Mouse (Mus musculus) spleen, adult 18-20 months (tissue): ENCODE measurements around the gene Olfr945.

Experiments
- DNase-seq, 2 experiments: peaks; one replicate each; pipeline ENCODE4 v3.0.0; 2022; ENCODE audit warnings: mixed read lengths in 2 of 2

Olfr945 gene

DNA sequence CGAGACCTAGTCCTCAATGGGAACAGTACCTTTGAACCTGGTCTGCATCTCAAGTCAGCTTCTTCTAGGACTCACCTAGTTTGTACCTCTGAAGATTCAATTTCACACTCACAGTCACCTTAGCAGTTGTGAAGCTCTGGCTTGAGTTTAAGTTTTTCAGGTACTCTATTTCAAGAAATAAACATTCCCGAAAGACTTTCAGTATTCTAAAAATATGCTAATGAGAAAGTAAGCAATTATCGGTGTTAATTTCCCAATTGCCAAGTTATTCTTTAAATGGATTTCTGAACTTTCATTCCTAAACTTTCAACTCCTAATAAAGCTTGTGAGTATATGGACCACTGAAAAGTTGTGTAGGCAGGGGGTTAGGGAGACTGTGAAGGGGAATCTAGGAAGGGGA, at the start of gene Olfr945:
Gene Olfr945, minus strand, starts transcription at position 101 of the 400 bp plus-strand sequence.
- no peak for DNase-seq

DNA sequence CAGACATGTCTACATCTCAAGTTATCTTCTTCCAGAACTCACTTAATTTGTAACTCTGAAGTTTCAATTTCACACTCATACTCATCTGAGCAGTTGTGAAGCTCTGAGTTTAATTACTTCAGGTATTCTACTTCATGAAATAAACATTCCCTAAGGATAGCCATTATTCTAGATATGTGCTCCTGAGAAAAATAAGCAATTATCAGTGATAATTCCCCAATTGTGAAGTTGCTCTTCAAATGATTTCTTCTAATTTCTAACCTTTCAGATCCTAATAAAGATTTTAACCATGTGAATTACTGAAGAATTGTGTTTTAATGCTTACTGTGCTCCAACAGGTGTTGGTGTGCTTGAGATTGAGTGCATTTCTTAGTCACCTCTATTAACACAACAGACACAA, 49.3 kb upstream of the Olfr945 start, which contains the start of gene Olfr948:
Gene Olfr948, minus strand, starts transcription at position 101 of the 400 bp plus-strand sequence.
- no peak for DNase-seq

DNA sequence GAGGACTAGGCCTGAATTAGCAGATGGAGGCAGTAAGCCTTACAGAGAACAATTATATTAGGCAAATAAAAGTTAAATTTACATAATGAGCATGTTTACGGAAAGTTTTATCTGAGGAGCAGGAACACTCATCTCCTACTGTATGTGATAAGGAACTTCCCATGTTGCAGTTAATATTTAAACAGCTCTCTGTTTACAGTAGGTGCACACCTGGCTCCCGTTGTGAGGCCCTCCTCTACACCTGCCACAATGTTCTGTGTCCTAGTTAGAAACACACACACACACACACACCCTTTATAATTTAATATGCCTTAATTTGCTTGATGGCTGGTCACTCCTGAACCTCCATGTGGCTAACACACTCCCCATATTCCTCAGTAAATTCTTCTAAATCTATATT, 10.5 kb upstream of the Olfr945 start:
- no peak for DNase-seq

DNA sequence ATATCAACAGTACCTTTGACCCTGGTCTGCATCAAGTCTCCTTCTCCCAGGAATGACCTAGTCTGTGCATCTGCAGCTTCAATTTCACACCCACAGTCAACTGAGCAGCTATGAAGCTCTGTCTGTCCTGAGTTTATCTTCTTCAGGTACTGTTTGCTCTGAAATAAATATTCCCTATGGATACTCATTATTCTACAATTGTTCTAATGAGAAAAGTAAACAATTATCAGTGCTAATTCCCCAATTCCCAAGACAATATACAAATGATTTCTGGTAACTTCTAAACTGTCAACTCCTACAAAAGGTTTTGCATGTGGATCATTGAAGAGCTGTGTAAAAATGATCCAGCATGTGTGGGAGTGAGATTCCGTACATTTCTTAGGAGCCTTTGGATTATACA, 26.7 kb downstream of the Olfr945 start, which contains the start of gene Olfr1537:
Gene Olfr1537, minus strand, starts transcription at position 101 of the 400 bp plus-strand sequence.
- no peak for DNase-seq
